Mouse (Mus musculus): ENCODE data around the gene Nudc. TPM values are rescaled to one million over a fixed set of nuclear protein-coding genes. Genes with fewer than 3 reads are reported as not detected.

Gene Nudc
- 221 TPM in 2 replicates for polyA plus RNA-seq (2014; fragmentation: Nextera tagmentation; extraction: Ambion mirVana)

DNA sequence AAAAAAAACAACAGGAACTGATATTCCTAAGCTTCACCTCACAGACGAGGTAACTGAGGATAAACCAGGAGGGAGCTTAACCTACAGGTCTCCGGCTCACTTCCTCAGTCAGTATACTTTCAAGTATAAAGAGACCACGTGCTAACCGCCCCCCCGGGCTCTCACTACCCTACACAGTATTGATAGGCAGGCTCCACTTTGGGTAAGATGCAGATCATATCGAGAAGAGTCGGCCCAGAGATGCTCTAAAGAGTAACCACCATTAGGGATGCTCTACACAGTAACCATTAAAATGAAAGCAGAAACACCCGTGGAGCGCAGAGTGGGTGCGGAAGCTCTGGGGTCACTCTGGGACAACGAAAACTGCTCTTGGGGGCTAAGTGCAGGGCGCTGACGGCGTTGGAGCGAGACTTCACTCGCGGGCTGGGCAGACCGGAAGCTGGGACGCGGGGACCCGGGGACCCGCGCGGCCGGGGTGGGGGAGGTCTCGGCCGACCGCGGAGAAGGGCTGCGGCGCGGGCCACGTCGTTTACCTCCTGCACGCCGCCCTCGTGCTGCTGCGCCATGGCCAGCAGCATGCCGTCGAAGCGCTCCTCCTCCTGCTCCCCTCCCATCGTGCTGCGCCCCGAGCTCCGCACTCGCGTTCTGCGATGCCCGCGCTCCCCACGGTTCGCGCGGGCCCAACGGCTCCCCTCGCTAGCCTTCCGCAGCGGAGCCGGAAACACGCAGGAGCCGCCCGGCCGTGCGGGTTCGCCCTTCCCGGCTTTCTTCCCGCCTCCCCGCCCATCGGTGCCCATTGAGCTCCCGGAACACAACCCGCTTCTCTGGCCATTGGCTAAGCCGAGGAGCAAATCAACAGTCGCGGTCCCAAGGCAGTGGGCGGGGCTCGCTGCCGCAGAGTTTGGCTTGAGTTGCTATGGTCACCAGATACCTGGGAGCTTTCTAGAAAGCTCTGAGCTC, at the start of gene Nudc:
Gene Nudc, minus strand, starts transcription at position 725 of the 960 bp plus-strand sequence.
- Histone ChIP-seq H3K9ac (ENCODE audit: low read depth, low read length) (peak within 1 kb of the TSS; percentile 84), H3K9me3 (replicated peaks; ENCODE audit: control insufficient read depth, low read length) (no peaks in the 10 kb centered on the region), H3K4me1 (ENCODE audit: control insufficient read depth, insufficient read depth, low read length) (peaks cover 13% of the 10 kb centered on the region), H3K4me3 (ENCODE audit: low read depth, low read length) (peak within 1 kb of the TSS; percentile 82), H3K4me2 (peak within 1 kb of the TSS; percentile 64), H3K27ac (ENCODE audit: low read depth, low read length) (peak within 1 kb of the TSS; percentile 78), H3K27me3 (ENCODE audit: control insufficient read depth, insufficient read depth, low read length) (no peaks in the 10 kb centered on the region), H3K36me3 (ENCODE audit: control insufficient read depth, insufficient read depth, low read length) (peaks cover 4% of the 10 kb centered on the region; the same call in 1 of the 2 replicates)
- 0% methylated on average over 70 of the region's 77 CpGs for WGBS (ENCODE audit: insufficient replicate concordance)
- peak; percentile 95 for ATAC-seq (replicated peaks; ENCODE audit: insufficient number of reproducible peaks, low FRiP score, low TSS enrichment)

DNA sequence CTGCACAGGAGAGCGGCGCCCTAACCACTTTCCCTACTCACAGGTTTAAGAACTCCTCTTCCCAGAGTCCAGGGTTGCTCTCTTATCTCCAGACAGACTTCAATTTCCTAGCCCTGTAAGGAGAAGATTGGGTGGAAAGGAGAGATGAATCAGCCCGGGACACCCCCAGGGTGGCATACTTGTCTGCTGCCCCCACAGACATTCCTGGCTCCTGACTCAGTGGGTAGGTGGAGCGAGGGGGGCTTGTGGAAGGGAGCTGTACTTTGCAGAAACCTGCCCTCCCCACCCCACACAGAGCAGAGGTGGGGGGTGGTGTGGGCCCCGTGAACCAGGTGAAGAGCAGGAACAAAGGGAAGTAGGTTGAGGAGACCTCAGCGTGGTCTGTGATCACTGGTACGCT, 49.7 kb upstream of the Nudc start:
- no peaks in the 10 kb centered on the region for H3K9me3 ChIP-seq (replicated peaks; ENCODE audit: control insufficient read depth, low read length)
- peak overlapping the region; percentile 49; the same call in 1 of the 2 replicates for H3K9ac ChIP-seq (ENCODE audit: low read depth, low read length)
- H3K27me3 ChIP-seq (ENCODE audit: control insufficient read depth, insufficient read depth, low read length): peaks cover 15% of the 10 kb centered on the region
- ATAC-seq (replicated peaks; ENCODE audit: insufficient number of reproducible peaks, low FRiP score, low TSS enrichment): no peak
- H3K4me2 ChIP-seq: peak overlapping the region; percentile 32
- no peak overlapping the region for H3K27ac ChIP-seq (ENCODE audit: low read depth, low read length)
- H3K36me3 ChIP-seq (ENCODE audit: control insufficient read depth, insufficient read depth, low read length): peaks cover 10% of the 10 kb centered on the region
- H3K4me3 ChIP-seq (ENCODE audit: low read depth, low read length): no peak overlapping the region
- peaks cover 17% of the 10 kb centered on the region for H3K4me1 ChIP-seq (ENCODE audit: control insufficient read depth, insufficient read depth, low read length)
- WGBS (ENCODE audit: insufficient replicate concordance): 43% methylated on average over 7 of the region's 7 CpGs

DNA sequence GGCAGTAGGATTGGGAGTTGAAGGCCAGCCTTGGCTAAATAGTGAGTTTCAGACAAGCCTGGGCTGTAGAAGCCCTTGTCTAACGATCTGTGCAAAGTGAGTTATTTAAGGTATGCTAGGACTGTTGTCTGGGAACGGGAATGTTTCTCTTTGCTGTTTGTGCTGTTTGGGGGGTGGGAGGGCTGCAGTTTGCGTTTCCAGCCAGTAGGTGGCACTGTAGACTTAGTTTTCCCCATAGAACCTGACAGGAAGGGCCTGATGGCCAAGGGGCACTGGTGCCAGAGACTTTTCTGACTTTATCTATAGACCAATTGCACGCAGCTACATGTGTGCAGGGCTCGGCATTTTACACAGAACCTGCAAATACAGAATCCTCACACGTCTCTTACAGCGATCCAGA, 46.8 kb upstream of the Nudc start:
- Histone ChIP-seq H3K4me3 (ENCODE audit: low read depth, low read length) (no peak overlapping the region), H3K4me2 (no peak overlapping the region), H3K27me3 (ENCODE audit: control insufficient read depth, insufficient read depth, low read length) (no peaks in the 10 kb centered on the region; the same call in 1 of the 2 replicates), H3K9me3 (replicated peaks; ENCODE audit: control insufficient read depth, low read length) (no peaks in the 10 kb centered on the region), H3K27ac (ENCODE audit: low read depth, low read length) (no peak overlapping the region), H3K36me3 (ENCODE audit: control insufficient read depth, insufficient read depth, low read length) (peaks cover 18% of the 10 kb centered on the region), H3K9ac (ENCODE audit: low read depth, low read length) (no peak overlapping the region), H3K4me1 (ENCODE audit: control insufficient read depth, insufficient read depth, low read length) (peaks cover 7% of the 10 kb centered on the region; the same call in 1 of the 2 replicates)
- no peak for ATAC-seq (replicated peaks; ENCODE audit: insufficient number of reproducible peaks, low FRiP score, low TSS enrichment)
- 25% methylated on average over 7 of the region's 7 CpGs for WGBS (ENCODE audit: insufficient replicate concordance)

DNA sequence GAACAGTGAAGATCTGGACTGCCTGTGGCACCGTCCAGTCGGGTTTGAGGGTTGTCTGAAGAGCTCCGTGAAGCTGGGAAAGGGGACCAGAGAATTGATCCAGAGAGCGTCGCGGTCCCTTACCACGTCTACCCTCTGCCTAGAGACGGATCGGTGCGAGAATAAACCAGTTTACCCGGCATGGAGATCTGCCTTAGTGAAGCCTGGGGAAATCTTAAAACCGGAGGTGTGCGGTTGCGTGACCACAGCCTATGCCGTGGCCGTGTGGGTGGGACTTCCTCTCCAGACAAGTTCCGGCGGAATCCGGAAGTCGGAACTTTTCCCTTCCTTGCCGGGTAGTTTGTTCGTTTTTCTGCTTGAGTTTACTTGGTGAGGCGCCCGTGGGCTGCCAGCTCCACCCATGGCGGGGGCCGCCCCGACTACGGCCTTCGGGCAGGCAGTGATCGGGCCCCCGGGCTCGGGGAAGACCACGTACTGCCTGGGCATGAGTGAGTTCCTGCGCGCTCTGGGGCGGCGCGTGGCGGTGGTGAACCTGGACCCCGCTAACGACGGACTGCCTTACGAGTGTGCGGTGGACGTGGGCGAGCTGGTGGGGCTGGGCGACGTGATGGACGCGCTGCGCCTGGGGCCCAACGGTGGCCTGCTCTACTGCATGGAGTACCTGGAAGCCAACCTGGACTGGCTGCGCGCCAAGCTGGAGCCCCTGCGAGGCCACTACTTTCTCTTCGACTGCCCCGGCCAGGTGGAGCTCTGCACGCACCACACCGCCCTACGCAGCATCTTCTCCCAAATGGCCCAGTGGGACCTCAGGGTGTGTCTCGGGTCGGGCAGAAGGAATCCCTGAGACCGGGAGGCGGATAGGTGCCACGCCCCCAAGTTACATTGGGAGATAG, 38.5 kb upstream of the Nudc start, which contains the start of gene Gpn2:
Gene Gpn2, plus strand, starts transcription at position 304 of the 893 bp plus-strand sequence.
- peak within 1 kb of the TSS; percentile 73; the same call in 1 of the 2 replicates for H3K27ac ChIP-seq (ENCODE audit: low read depth, low read length)
- peaks cover 29% of the 10 kb centered on the region for H3K36me3 ChIP-seq (ENCODE audit: control insufficient read depth, insufficient read depth, low read length)
- peak within 1 kb of the TSS; percentile 81 for H3K4me3 ChIP-seq (ENCODE audit: low read depth, low read length)
- peak within 1 kb of the TSS; percentile 99 for H3K4me2 ChIP-seq
- peak; percentile 65 for ATAC-seq (replicated peaks; ENCODE audit: insufficient number of reproducible peaks, low FRiP score, low TSS enrichment)
- 2% methylated on average over 65 of the region's 65 CpGs for WGBS (ENCODE audit: insufficient replicate concordance)
- H3K9ac ChIP-seq (ENCODE audit: low read depth, low read length): peak within 1 kb of the TSS; percentile 95
- no peaks in the 10 kb centered on the region for H3K27me3 ChIP-seq (ENCODE audit: control insufficient read depth, insufficient read depth, low read length)
- H3K4me1 ChIP-seq (ENCODE audit: control insufficient read depth, insufficient read depth, low read length): peaks cover 12% of the 10 kb centered on the region
- H3K9me3 ChIP-seq (replicated peaks; ENCODE audit: control insufficient read depth, low read length): no peaks in the 10 kb centered on the region

DNA sequence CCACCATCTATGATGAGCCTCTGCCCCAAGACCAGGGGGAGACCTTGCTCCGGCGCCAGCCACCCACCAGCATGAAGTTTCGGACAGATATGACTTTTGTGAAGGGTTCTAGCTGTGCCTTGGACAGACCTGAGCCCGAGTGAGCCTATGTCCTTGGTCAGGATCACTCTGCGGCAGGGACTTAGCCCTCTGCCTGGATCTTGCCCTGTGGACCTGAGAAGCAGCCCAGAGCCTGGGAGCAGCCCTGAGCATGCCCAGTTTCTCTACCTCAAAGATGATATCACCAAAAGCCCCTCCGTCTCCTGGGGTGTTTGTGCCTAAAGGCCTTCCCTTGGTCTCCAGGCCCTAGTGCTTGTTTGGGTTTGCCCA, 37.9 kb upstream of the Nudc start:
- 52% methylated on average over 6 of the region's 6 CpGs for WGBS (ENCODE audit: insufficient replicate concordance)
- Histone ChIP-seq H3K9ac (ENCODE audit: low read depth, low read length) (peak overlapping the region; percentile 95), H3K27ac (ENCODE audit: low read depth, low read length) (peak overlapping the region; percentile 73; the same call in 1 of the 2 replicates), H3K4me2 (peak overlapping the region; percentile 99), H3K4me3 (ENCODE audit: low read depth, low read length) (peak overlapping the region; percentile 81), H3K36me3 (ENCODE audit: control insufficient read depth, insufficient read depth, low read length) (peaks cover 28% of the 10 kb centered on the region), H3K9me3 (replicated peaks; ENCODE audit: control insufficient read depth, low read length) (no peaks in the 10 kb centered on the region), H3K4me1 (ENCODE audit: control insufficient read depth, insufficient read depth, low read length) (peaks cover 12% of the 10 kb centered on the region), H3K27me3 (ENCODE audit: control insufficient read depth, insufficient read depth, low read length) (no peaks in the 10 kb centered on the region)
- no peak for ATAC-seq (replicated peaks; ENCODE audit: insufficient number of reproducible peaks, low FRiP score, low TSS enrichment)

DNA sequence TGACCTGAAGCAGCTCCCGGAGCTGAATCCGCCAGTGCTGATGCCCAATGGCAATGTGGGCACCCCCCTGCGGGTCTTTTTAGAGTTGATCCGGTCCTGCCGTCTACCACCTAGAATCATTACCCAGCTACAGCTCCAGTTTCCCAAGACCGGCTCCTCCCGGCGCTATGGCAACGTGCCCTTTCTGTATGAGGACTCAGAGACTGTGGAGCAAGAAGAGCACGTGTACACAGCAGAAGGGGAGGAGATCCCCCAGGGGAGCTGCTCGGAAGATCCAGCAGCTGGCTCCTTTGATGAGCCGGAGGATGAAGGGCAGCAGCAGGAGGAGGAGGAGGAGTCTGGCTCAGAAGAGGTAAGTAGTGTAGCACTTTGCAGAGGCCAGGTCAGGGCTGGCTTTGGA, 32.2 kb upstream of the Nudc start:
- Histone ChIP-seq H3K4me2 (no peak overlapping the region), H3K27me3 (ENCODE audit: control insufficient read depth, insufficient read depth, low read length) (no peaks in the 10 kb centered on the region), H3K27ac (ENCODE audit: low read depth, low read length) (no peak overlapping the region), H3K9ac (ENCODE audit: low read depth, low read length) (no peak overlapping the region), H3K4me1 (ENCODE audit: control insufficient read depth, insufficient read depth, low read length) (peaks cover 8% of the 10 kb centered on the region; the same call in 1 of the 2 replicates), H3K36me3 (ENCODE audit: control insufficient read depth, insufficient read depth, low read length) (peaks cover 18% of the 10 kb centered on the region), H3K9me3 (replicated peaks; ENCODE audit: control insufficient read depth, low read length) (no peaks in the 10 kb centered on the region), H3K4me3 (ENCODE audit: low read depth, low read length) (no peak overlapping the region)
- ATAC-seq (replicated peaks; ENCODE audit: insufficient number of reproducible peaks, low FRiP score, low TSS enrichment): no peak
- WGBS (ENCODE audit: insufficient replicate concordance): 78% methylated on average over 12 of the region's 12 CpGs

DNA sequence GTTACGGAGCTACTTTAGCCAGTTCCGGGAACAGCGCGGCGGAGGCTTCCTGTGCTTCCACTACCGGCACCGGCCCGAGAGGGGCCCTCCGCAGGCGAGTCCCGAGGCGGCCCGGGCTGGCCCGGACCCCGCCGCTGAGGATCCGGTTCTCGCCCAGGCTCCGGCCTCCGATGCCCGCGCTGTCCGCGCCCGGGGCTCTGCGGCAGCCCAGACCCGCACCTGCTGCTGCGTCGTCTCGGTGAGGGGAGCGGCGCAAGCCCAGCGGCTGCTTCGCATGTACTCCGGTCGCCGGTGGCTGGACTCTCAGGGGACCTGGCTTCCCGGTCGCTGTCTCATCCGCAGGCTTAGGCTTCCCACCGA, 29.0 kb upstream of the Nudc start:
- H3K36me3 ChIP-seq (ENCODE audit: control insufficient read depth, insufficient read depth, low read length): peaks cover 2% of the 10 kb centered on the region; the same call in 1 of the 2 replicates
- peak; percentile 29; the same call in 1 of the 2 replicates for ATAC-seq (replicated peaks; ENCODE audit: insufficient number of reproducible peaks, low FRiP score, low TSS enrichment)
- peak overlapping the region; percentile 100 for H3K4me3 ChIP-seq (ENCODE audit: low read depth, low read length)
- peak overlapping the region; percentile 94 for H3K9ac ChIP-seq (ENCODE audit: low read depth, low read length)
- H3K27me3 ChIP-seq (ENCODE audit: control insufficient read depth, insufficient read depth, low read length): no peaks in the 10 kb centered on the region
- peaks cover 8% of the 10 kb centered on the region; the same call in 1 of the 2 replicates for H3K4me1 ChIP-seq (ENCODE audit: control insufficient read depth, insufficient read depth, low read length)
- H3K4me2 ChIP-seq: peak overlapping the region; percentile 83
- H3K9me3 ChIP-seq (replicated peaks; ENCODE audit: control insufficient read depth, low read length): no peaks in the 10 kb centered on the region
- H3K27ac ChIP-seq (ENCODE audit: low read depth, low read length): peak overlapping the region; percentile 54; the same call in 1 of the 2 replicates
- under 1% methylated on average over 41 of the region's 41 CpGs for WGBS (ENCODE audit: insufficient replicate concordance)

Data from heart, embryonic 11.5 days (tissue).